Mouse (Mus musculus) stomach, postnatal 0 days (tissue): ENCODE measurements at regions not wholly inside any gene's neighbourhood (a gene's known extent, or its start where the extent isn't known, plus 50 kb on each side); places are given as distances from the start of the nearest gene placed in this dataset.

ENCODE experiments used
- CTCF ChIP-seq: IDR thresholded peaks from 2 replicates; pipeline ENCODE4 v1.5.1; 2016; ENCODE audit warnings: antibody characterized with exemption, low read depth, mild to moderate bottlenecking, moderate library complexity
- EP300 ChIP-seq: optimal IDR thresholded peaks from 2 replicates; pipeline ENCODE3; 2016; ENCODE audit warnings: antibody characterized with exemption

DNA sequence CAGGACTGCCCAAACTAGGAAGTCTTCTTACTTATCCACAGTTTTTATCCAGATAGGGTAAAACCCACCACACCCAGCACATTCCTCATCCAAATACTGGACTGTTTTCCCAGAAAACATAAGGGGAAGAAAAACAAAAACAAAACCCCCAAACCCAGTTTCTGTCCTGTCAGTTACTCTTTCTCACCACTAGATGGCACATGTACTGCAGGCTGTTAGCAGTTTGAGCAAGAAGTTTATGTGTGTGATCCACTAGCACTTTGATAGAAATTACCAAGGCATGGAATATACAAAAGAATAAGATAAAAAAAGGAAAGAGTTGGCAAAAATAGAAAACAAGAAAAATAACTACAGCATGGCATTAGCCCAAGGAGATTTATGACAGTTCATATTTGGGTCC is 76.2 kb upstream of the Chd6 start:
- TF ChIP-seq CTCF (peak; percentile 88), EP300 (no peak)
